Mouse (Mus musculus) forebrain, embryonic 16.5 days (tissue): ENCODE measurements at regions not wholly inside any gene's neighbourhood (a gene's known extent, or its start where the extent isn't known, plus 50 kb on each side); places are given as distances from the start of the nearest gene placed in this dataset.
"Not testable (repeated sequence)": the region's sequence is repeated elsewhere in the genome, so short reads cannot be mapped to it uniquely, and the experiment has no call there.

Experiments
- ATAC-seq: fragments of 200-750 bp; cut with Nextera tagmentation; 2 replicates; pipeline ENCODE4 v1.8.0; 2017; ENCODE audit warnings: mild to moderate bottlenecking, moderate library complexity
- H3K27ac ChIP-seq: fragments of 300-500 bp; sonication (generic); 2 replicates; pipeline ENCODE4 v1.5.1; 2014; ENCODE audit warnings: low read length, control low read depth
- H3K27me3 ChIP-seq: fragments of 300-500 bp; sonication (generic); replicated peaks from 2 replicates; pipeline ENCODE4 v1.6.1; 2014; ENCODE audit warnings: low read length; ENCODE audit not compliant: control insufficient read depth, insufficient read depth
- H3K36me3 ChIP-seq: fragments of 300-500 bp; sonication (generic); 2 replicates; pipeline ENCODE4 v1.6.1; 2014; ENCODE audit not compliant: control insufficient read depth, insufficient read depth
- H3K4me1 ChIP-seq: fragments of 300-500 bp; sonication (generic); replicated peaks from 2 replicates; pipeline ENCODE4 v1.6.1; 2014; ENCODE audit warnings: low read length; ENCODE audit not compliant: control insufficient read depth, insufficient read depth
- H3K4me2 ChIP-seq: fragments of 300-500 bp; sonication (generic); 2 replicates; pipeline ENCODE4 v1.6.1; 2014; ENCODE audit warnings: mild to moderate bottlenecking, low read length, control low read depth
- H3K4me3 ChIP-seq: fragments of 300-500 bp; sonication (generic); replicated peaks from 2 replicates; pipeline ENCODE4 v1.5.1; 2014; ENCODE audit warnings: mild to moderate bottlenecking, low read length, control low read depth
- H3K9ac ChIP-seq: fragments of 300-500 bp; sonication (generic); replicated peaks from 2 replicates; pipeline ENCODE4 v1.6.1; 2014; ENCODE audit warnings: low read depth, low read length, control low read depth
- H3K9me3 ChIP-seq: fragments of 300-500 bp; sonication (generic); 2 replicates; pipeline ENCODE4 v1.6.1; 2016; ENCODE audit warnings: low read length; ENCODE audit not compliant: control insufficient read depth
- WGBS: fragments of 180-500 bp; shearing (Covaris S2); extraction: QIAGEN DNeasy Blood & Tissue Kit; methylation state at CpG from one replicate; pipeline ENCODE4 v1.1.7; 2014; 5-methylcytosine and 5-hydroxymethylcytosine counted together

DNA sequence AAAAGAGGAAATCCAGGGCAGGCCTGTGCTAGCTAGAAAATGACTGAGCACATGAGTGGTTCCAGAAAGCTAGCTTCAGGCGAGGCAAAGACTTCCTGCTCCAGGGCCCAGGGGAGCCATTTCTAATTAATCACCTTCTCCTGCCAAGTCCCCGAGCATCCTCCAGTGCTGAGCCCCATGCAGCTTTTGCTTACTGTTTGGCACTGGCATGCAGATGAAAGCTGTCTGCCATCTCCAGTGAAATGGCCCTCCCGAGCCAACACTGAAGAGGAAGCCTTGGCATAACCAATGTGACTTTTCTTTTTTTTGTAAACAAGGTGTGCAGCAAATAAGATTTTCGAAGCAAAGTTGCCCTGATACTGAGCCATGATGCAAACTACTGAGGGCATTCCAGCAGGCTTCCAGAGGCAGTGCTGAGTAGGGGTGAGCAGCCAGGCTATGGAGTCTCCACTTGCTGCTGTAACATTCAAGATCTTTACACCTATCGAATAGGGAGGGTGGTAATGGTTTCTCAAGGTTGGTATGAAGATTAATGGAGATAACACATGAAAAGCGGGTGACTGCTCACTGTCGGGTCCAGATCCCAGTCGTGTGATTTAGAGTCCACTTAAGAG, 125.4 kb upstream of the Immp2l start:
- ATAC-seq = peak; percentile 83
- 64% methylated on average over 8 of the region's 8 CpGs for WGBS
- Histone ChIP-seq H3K9ac (no peak overlapping the region), H3K27me3 (no peaks in the 10 kb centered on the region), H3K4me1 (peaks cover 4% of the 10 kb centered on the region; the same call in 1 of the 2 replicates), H3K36me3 (no peaks in the 10 kb centered on the region), H3K4me3 (no peak overlapping the region), H3K9me3 (no peaks in the 10 kb centered on the region), H3K4me2 (no peak overlapping the region), H3K27ac (no peak overlapping the region)

DNA sequence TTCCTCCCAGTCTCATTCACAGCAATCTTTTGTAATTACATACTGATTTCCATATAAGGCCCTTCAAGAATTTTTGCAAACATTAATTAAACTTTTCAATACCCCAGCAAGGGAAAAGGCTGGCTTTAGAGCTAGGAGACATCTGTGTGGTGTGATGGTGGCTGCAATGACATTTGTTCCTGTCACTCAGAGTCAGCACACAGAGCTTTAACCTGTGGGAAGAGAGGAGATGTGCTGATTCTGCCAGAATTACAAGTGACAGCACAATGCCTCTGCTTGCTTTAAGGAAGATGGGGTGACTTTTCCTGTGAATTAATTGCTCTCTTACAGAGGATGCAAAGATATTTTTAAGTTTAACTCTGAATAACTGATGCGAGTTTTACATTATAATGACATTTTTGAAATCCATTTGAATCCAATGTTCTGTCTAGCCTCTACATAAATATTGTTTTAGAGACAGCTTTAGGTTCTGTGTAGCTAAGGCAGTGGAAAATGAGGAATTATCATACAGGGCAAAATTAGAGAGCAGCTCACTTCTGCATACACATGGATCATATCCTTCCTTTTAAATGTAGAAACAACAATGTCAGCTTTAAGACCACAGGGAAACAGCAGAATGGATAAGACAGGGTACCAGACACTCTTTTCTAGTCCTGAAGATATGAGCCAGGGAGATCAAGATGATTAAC, 118.1 kb upstream of the Immp2l start:
- H3K27me3 ChIP-seq = no peaks in the 10 kb centered on the region
- peak; percentile 80 for ATAC-seq
- no peaks in the 10 kb centered on the region for H3K9me3 ChIP-seq
- no peaks in the 10 kb centered on the region for H3K36me3 ChIP-seq
- 80% methylated on average over 1 of the region's 1 CpGs for WGBS
- no peak overlapping the region for H3K4me3 ChIP-seq
- no peak overlapping the region; the same call in 1 of the 2 replicates for H3K27ac ChIP-seq
- H3K4me1 ChIP-seq = no peaks in the 10 kb centered on the region
- H3K4me2 ChIP-seq = no peak overlapping the region
- no peak overlapping the region for H3K9ac ChIP-seq

DNA sequence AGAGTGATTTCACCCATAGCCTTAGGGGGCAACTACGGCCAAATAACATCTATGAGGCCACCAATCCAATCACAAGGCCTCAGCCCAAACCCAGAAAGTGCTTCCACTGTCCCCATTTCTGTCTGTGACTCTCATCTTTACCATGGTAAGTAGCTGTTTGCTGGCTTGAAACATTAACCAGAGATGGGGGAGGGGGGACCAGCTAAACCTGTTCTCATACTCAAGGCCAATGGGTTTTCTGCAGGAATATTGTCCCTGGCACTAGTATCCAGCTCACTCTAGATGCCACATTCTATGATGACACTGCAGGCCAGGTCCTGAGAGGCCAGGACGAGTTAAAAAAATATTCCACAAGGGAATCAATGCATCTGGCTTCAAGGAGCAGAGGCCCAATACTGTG, 117.1 kb upstream of the Immp2l start:
- H3K4me3 ChIP-seq = no peak overlapping the region
- WGBS = 83% methylated on average over 2 of the region's 2 CpGs
- H3K27ac ChIP-seq = no peak overlapping the region
- ATAC-seq = no peak
- H3K27me3 ChIP-seq = no peaks in the 10 kb centered on the region
- no peak overlapping the region for H3K4me2 ChIP-seq
- H3K4me1 ChIP-seq = no peaks in the 10 kb centered on the region
- H3K36me3 ChIP-seq = no peaks in the 10 kb centered on the region
- no peaks in the 10 kb centered on the region for H3K9me3 ChIP-seq
- H3K9ac ChIP-seq = no peak overlapping the region

DNA sequence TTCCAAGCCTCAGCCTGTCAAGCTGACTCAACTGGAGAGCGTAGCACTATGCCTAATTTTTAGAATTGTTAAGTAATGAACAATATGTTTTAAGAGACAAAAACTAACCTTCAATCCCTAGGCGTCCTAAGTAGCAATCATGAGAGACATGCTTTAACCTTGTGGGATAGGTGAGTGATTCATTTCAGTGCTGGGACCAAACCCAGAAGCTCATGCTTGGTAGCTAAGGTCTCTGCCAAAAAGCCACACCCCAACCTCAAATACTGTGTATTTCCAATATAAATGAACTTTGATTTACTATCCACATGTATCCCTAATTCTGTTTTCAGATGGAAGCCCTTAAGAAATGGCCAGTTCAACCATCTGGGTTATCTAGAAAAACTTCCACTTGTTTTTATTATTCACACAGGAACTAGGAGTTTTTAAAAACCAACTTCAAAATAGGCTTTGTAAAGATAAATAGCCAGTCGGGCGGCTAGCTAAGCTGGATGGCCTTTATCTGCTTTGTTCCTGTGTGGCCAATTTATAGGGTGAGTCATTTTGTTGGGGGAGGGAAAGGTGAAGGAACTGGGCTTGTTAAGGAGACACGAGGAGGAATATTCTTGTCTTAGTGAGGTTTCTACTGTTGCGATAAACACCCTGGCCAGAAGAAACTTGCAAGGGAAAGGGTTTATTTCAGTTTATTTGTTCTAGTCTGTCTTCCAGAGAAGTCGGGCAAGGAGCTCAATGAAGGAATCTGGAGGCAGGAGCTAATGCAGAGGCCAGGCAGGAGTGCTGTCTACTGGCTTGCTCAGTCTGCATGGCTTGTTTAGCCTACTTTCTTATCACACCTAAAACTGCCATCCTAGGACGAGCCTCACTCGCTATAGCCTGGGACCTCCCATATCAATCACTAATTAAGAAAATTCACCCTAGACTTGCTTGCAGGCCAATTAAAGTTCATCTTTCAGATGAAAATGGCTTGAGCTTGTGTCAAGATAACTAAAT, 114.8 kb upstream of the Immp2l start:
- H3K27ac ChIP-seq = no peak overlapping the region
- H3K27me3 ChIP-seq = no peaks in the 10 kb centered on the region
- no peaks in the 10 kb centered on the region for H3K36me3 ChIP-seq
- H3K4me3 ChIP-seq = no peak overlapping the region
- no peaks in the 10 kb centered on the region for H3K9me3 ChIP-seq
- no peak overlapping the region for H3K4me2 ChIP-seq
- H3K9ac ChIP-seq = no peak overlapping the region
- WGBS = 57% methylated on average over 9 of the region's 9 CpGs
- no peak for ATAC-seq
- H3K4me1 ChIP-seq = no peaks in the 10 kb centered on the region

DNA sequence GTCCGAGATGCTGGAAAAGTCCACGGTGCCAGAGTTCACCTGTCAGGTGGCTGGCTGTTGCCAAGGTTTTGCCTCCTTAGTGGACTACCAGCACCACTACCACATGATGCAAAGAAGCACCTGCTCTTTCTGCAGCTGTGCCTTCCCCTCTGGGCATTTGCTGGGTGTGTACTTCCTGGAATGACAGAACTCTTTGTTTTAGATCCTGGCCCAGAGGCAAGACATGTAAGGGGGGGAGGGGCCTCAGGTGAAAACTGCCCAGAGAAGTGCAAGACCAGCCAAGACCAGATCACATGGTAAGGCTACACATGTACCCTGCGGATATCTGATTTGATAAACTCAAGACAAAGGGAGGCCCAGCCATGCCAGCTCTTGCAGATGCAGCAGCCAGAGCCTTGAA, 106.4 kb upstream of the Immp2l start:
- no peaks in the 10 kb centered on the region for H3K9me3 ChIP-seq
- ATAC-seq = no peak
- H3K27ac ChIP-seq = no peak overlapping the region
- no peak overlapping the region for H3K4me2 ChIP-seq
- H3K4me1 ChIP-seq = no peaks in the 10 kb centered on the region
- no peak overlapping the region for H3K9ac ChIP-seq
- H3K4me3 ChIP-seq = no peak overlapping the region
- H3K36me3 ChIP-seq = no peaks in the 10 kb centered on the region
- 85% methylated on average over 3 of the region's 3 CpGs for whole genome bisulfite sequencing
- no peaks in the 10 kb centered on the region for H3K27me3 ChIP-seq

DNA sequence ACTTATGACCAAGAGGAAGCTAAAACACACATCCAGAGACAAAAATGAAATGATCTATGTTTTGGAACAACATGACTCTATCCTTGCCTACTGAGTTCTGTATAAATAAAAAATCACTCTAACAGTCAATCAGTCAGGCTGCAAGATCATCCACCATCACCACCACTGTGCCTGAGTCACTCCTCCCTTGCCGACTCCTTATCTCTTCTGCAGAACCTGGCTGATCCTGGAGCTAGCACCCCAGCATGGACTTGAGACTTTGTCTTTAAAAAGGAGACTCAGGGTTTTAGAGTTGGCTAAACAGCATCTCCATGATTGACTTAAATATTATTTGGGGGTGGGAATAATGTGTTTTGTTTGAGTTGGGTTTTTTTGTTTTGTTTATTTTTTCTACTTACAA, 101.9 kb upstream of the Immp2l start:
- Histone ChIP-seq H3K4me2 (no peak overlapping the region), H3K4me1 (no peaks in the 10 kb centered on the region), H3K27me3 (no peaks in the 10 kb centered on the region), H3K9ac (no peak overlapping the region), H3K9me3 (no peaks in the 10 kb centered on the region), H3K36me3 (no peaks in the 10 kb centered on the region), H3K4me3 (no peak overlapping the region), H3K27ac (no peak overlapping the region)
- no peak for ATAC-seq
- WGBS = 97% methylated on average over 1 of the region's 1 CpGs

DNA sequence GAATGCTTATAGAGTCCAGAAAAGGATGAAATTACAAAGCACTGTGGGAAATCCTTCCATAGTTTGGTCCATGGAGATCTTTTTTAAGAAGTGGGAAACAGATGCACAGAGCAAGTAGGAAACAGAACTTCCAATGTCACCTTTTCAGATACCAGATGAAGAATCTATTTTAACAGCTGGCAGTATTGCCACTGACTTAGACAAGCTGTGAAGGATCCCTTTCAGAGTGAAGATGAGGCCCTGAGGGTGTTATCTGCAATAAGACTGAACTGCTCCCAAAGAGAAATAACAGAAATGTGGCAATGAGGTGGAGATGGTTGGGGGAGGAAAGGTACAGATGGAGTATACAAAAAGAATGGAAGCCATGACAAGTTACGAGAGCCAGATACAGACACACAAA, 97.2 kb upstream of the Immp2l start:
- Histone ChIP-seq H3K4me2 (no peak overlapping the region), H3K36me3 (no peaks in the 10 kb centered on the region), H3K27ac (no peak overlapping the region), H3K9me3 (no peaks in the 10 kb centered on the region), H3K4me3 (no peak overlapping the region), H3K27me3 (no peaks in the 10 kb centered on the region), H3K9ac (no peak overlapping the region), H3K4me1 (no peaks in the 10 kb centered on the region)
- 100% methylated on average over 1 of the region's 1 CpGs for WGBS
- no peak for ATAC-seq

DNA sequence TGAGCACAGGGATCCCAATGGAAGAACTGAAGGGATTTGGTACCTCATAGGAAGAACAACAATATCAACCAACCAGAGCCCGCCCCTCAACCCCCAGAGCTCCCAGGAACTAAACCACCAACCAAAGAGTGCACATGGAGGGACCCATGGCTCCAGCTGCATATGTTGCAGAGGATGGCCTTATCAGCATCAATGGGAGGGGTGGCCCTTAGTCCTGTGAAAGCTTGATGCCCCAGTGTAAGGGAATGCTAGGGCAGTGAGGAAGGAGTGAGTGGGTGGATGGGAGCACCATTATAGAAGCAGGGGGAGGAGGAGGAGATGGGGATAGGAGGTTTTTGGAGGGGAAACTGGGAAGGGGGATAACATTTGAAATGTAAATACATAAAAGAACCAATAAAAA, 94.5 kb upstream of the Immp2l start:
- not testable (repeated sequence) for H3K27ac ChIP-seq, H3K4me1 ChIP-seq
- WGBS = 91% methylated on average over 1 of the region's 1 CpGs

DNA sequence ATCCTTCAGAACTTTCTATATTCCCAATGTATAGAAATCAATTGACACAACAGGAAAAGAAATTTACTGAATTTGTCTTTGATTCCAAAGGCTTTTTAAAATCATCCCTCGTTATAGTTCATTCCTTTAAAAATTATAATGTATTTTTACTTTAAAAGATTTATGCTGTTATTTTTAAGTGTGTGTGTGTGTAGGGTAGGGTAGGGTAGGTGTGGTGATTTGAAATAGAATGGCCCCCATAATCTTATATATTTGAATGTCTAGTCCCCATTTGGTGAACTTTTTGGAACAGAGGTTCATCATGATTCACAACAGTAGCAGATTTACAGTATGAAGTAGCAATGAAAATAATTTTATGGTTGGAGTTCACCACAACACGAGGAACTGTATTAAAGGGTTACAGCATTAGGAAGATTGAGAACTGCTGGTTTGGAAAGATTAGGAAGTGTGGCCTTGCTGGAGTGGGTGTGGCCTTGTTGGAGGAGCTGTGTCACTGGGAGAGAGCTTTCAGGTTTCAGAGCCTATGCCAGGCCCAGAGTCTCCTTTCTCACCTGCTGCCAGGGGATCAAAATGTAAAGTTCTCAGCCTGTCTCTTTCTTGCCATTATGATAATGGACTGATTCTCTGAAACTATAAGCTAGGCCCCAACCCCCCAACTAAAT, 88.7 kb upstream of the Immp2l start:
- no peak overlapping the region for H3K4me3 ChIP-seq
- H3K27ac ChIP-seq = no peak overlapping the region
- WGBS = 92% methylated on average over 2 of the region's 2 CpGs
- H3K4me2 ChIP-seq = no peak overlapping the region
- no peak overlapping the region for H3K9ac ChIP-seq
- H3K9me3 ChIP-seq = no peaks in the 10 kb centered on the region
- H3K36me3 ChIP-seq = no peaks in the 10 kb centered on the region
- H3K4me1 ChIP-seq = no peaks in the 10 kb centered on the region
- ATAC-seq = no peak
- H3K27me3 ChIP-seq = no peaks in the 10 kb centered on the region

More for the DNA sequence above, 94.5 kb upstream of the Immp2l start:
- not testable (repeated sequence) for ATAC-seq, H3K4me3 ChIP-seq, H3K9ac ChIP-seq, H3K4me2 ChIP-seq, H3K36me3 ChIP-seq, H3K9me3 ChIP-seq, H3K27me3 ChIP-seq
